Mouse (Mus musculus) monocyte, adult 2 months (primary cell): ENCODE results near the gene Myo7a.

ENCODE experiments used
- DNase-seq, 2 experiments: peaks; one replicate each; pipeline ENCODE4 v3.0.0; 2022; ENCODE audit warnings: low spot score in 2 of 2, low read depth in 1 of 2

The Myo7a gene

DNA sequence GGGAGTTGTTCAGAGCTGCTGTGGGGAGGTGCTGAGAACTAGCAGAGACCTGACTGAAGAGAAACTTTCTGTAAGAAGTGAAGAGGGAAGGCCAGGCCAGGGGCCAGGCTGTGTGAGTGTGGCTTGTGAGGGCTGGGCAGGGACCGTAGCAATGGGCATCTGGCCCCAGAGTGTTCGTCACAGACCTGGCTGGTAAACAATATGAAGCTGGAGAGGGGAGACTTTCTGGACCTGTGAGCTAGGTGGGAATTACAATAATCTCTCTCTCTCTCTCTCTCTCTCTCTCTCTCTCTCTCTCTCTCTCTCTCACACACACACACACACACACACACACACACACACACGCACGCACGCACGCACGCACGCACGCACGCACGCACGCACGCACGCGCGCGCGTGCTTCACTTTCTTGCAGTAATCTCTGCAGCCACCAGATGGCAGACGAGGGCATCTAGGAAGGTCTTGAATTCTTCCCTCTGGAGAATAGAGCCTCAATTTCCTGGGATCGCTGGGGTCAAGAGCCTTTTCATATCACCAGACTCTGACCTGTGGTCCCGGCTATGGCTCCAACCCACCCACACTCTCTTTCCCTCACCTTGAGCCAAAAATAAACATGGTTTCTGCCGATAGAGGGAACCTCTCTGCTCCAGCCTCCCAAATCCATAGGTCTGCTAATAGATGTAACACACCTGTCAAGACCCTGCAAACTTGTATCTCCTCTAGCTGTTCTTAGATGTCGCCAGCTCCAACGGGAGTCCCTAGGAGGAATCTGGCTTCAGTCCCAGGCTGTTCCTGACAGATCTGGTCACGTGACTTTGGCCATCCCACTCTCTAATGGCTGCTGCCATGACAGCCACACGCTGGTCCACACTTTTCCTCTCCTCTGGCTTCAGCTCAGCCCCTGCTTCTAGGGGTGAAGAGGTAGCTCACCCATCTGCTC, 16.1 kb downstream of the Myo7a start:
- DNase-seq = peak in 1 of 2 experiments; percentile 36

DNA sequence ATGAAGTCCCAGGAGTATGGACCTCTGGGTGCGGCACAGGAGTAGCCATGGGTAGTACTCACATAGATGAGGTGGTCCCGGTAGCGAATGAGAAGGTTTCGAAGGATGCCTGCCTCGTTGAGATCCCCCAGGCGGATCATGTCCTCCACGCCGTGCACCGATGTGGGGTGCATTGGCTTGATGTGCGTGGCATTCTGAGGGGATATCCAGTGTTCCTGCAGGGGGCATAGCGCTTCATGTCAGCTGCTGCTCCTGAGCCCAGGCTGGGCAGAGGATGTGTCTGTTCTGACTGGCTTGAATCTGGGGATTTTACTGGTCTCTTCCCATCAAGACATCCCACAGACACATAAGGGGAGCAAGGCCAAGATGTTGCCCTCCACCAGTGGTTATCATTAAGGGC, 16.8 kb downstream of the Myo7a start:
- no peak for DNase-seq

DNA sequence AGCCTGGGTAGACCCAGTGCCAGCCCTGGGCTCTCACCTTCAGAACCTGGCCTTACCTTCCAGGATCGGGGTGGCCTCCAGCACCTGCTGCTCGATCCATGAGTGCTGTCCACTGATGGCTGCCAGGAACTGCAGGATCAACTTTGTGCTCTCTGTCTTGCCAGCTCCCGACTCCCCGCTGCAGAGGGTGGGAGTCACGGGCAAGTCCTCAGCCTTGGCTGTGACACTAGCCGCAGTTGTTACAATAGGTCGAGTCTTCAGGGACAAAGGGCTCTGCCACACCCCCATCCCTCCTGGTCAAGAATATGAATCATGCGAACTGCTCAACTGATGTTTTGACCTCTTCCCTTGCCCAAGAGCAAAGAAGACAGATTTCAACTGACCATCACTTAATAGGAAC, 21.8 kb downstream of the Myo7a start:
- no peak for DNase-seq

DNA sequence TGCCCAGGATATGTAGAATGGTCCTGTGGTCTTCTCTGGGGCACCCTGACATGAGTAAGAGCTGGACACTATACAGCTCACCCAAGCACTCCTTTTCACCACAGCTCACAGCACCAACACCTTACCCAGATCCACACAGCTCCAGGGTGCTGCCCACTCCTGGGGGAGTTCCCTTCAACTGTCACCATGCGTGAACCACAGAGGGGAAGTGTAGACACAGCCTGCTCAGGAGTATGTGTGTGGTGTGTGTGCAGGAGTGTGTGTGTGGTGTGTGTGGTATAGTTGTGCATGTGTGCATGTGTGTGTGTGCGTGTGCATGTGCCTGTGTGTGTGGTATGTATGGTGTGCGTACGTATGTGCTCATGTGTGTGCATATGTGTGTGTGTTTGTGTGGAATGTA, 23.5 kb downstream of the Myo7a start:
- DNase-seq = no peak

DNA sequence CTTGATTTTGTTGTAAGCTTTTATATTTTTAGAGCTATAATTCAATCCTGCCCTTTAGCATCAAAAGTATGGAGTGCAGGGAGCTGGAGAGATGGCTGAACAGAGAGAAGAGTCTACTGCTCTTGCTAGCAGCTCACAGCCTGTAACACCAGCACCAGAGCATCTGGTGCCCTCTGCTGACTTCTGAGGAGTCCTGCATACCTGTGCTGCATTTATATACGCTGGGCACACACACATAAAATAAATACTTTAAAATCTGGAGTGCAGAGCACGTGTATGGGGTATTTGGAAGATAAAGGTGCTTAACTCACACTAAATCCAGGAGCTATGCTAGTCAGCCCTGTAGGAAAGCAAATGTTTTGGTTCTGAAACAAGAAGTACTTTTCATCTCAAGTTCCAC, 33.0 kb downstream of the Myo7a start:
- DNase-seq = no peak

DNA sequence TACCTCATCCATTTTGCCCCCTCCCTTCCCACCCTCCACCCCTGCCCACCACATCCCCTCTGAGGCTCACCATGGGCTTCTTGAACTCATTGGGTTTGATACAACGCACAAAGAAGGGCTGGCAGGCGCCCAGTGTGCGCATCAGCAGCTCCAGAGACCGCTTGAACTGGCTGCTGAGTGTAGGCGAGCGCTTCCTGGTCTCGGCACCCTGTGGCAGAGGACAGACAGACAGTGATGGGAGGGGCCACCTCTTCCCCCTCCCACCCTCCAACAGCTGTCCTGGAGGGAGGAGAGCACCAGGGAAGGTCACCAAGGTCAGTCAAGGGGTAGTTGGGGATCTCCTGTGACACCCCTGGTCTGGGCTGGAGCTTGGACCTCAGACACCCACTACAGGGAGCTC, 34.0 kb downstream of the Myo7a start:
- DNase-seq = no peak

DNA sequence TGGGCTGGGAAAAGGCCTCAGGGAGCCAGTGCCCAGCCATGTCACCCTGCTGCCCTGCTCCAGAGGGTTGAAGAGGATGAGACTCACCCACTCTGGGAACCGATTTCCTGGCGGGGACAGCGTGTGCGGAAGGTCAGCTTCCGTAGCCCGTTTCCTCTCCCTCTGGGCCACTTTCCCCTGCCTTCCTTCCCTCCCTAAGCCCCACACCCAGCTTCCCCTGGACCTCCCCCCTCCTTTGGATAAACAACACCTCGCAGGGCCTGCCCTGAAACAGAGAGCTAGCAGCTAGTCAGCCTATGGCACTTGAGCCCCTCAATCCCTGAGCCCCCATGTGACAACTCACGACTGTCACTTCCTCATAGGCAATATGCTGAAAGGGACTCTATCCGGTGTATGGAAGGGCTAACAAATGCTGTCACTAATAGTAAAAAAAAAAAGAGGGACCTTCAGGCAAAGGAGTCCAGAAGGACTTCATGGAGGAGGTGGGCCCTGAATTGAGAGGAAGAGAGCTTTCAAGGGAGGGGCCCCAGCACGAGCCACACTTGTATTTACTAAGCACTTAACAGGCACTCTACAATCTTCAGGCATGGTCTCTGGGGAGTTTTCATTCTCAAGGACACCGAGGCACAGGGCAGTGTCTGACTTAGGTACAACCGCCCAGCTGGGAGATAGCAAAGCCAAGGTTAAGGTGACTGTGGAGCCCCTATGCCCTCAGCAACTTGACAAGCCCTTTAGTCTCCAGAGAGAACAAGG, 34.6 kb downstream of the Myo7a start:
- DNase-seq = no peak

DNA sequence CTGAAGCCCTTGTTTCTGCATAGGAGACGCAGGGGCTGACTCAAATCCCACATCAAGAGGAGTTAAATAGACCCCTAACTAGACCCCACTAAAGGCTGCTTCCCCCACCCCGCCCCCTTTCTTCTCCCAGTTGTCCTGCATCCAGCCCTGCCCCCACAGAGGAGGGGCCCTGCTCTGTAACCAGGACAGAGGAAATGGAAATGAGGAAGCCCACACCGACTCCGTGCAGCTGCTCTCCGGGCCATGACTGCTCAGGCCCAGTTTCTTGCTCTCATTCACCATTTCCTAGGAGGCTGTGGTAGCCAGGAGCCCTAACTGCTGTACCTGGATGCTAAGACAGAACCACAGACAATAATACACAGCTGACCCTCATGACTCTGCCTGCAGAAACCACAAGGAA, 36.9 kb downstream of the Myo7a start:
- DNase-seq = no peak

DNA sequence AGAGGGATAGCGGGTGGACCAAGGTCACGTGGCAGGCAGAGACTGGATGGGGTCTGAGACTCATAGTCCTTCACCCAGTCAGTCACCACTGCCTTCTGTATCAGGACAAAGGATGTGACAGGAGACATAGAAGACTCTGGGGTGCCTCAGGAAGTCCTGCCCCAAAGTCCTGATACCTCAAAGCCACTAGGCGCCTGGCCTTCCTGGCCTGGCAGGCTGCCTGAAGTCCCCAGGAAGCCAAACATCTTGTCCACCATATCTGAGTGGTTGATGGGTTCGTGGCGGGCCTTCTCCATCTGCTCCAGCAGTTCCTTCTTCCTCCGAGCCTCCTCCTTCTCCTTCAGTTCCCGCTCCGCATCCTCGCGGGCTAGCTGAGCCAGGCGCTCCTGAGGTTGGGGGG, 41.9 kb downstream of the Myo7a start:
- no peak for DNase-seq

DNA sequence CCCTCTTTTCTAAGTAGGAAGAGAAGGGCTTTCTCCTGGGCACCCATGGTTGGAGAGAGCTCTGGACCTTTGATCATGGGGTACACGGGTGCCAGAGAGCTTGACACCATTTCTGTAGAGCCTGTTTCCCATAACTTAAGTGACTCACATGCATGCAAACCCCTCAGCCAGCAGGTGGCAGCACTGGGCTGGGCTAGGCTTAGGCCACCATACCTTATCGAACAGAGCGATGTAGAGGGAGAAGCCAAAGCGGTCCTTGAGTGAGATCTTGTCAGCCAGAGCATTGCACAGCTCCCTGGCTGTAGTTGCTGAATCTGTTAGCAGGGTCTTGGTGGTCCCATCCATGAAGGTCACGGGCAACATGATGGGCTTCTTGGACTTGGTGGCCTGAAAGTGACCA, 47.7 kb downstream of the Myo7a start:
- DNase-seq = peak; percentile 54 to 69

DNA sequence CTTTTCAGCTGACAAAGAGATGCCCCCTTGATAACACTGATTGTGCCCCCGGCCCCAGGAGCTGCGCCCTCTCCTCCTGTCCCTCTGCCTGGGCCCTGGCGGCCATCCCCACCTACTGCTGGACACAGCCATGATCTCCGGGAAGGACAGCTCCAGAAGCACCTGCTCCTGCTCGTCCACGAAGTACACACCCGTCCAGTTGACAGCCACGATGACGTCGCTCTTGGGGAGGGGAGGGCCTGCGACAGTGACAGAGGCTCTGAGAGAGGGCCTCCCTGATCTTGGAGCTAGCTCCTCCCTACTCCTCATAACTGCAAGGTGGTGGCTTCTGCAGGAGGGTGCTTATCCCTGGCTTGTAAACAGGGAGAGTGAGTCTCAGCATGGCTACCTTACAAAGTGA, 53.1 kb downstream of the Myo7a start:
- DNase-seq = no peak

DNA sequence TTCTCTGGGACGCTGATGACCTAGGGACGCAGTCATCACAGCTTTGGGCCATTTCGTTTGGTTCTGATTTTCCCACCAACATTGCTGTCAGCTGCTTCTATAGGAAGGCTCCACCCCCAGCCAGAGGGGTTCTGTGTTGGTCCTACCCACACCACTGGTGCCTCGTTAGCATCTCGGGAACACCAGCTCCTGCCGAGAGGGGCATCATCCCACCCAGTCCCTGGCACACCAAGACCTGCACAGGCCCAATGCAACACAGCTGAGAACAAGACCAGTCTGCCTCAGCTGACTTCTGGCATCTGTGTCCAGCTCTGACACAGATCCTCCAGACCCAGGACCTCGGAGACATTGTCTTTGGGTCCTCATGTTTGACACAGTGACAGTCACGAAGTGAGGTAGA, 64.4 kb downstream of the Myo7a start:
- DNase-seq = no peak

DNA sequence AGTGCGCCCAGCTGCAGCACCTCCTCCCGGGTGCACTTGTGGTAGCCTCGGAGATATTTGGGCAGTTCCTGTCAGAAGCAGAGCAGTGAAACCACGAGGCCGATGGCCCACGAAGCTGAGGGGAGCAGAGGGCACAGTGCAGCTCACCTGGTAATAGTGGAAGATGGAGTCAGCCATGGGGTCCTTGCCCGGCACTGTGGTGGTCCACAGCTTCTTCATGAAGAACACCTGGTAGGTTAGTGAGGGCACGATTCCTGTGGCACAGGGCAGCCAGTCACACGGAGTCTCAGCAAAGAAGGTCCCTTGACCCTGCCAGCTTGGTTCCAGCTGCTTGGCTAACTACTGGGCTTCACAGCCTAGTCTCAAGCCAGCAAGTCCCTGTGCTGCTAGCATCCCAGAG, 64.9 kb downstream of the Myo7a start:
- no peak for DNase-seq

DNA sequence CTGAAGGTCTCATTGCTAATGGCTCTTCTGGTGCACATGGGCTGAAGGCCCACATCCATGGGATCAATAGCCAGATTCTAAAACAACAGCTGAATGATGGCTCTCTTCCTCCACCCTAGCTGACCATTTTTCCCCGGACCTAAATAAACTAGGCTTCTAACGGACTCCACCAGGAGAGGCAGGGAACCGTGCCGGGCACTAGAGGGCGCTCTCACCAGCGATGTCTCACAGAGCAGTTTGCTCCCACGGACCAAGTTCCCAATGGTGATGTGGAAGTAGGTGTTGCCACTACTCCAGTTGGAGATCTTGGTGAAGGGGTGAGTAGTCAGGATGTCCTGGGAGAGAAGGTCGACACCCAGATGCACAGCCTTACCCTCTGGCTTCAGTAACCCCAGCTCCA, 67.3 kb downstream of the Myo7a start:
- DNase-seq = peak in 1 of 2 experiments; percentile 17

DNA sequence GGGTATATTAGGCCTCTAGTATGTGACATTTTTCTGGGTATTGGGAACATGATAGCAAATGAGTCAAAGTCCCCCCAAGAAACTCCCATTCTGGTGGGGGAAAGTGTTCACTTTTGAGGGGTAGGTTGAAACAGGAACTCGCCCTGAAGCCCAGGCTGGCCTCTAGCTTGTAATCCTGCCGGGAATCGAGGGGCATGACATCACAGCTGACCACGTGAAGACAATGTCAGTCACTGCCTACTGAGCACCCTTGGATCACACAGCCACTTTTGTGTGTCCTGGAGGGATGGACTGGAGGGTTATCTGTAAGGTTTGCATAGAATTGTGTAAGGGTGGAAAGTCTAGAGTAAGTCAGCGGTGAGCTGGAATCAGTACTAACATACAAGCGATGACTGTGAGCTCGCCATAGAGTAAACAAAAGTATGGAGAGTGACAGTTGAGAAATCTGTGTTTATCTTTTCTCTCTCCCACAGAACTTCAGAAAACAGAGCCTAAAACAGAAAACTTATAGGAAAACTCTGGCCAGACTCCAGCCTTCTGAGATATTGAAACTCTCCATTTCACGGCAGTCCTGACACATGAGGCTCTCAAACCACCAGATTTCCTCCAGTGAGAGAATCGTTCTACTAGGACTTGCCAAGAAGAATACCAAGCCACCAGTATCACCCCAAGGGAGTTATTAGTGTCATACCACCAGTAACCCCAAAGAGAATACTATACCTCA, 71.1 kb downstream of the Myo7a start:
- no peak for DNase-seq

DNA sequence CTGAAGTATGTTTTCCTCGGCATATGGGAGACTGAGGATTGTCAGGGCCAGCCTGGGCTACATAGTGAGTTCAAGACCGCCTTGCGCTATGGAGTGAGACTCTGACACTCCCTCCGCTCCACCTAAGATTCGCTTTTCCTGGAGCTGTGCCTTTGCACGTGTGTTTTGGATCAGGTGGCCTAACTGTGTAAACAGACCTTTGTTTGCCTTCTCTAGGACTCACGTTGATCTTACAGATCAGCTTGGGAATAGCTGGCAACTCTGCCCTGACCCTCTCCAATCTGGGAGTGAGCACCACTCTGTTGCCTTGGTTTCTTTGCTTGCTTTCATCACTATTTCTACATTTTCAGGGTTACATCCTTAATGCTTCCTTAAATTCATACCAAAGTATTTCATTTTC, 116.7 kb downstream of the Myo7a start:
- no peak for DNase-seq
